Mouse (Mus musculus) heart, adult 2 months (tissue): ENCODE measurements around the gene Ppm1h.

Experiments
- CTCF ChIP-seq: fragments of 200-600 bp; IDR thresholded peaks from 2 replicates; pipeline ENCODE4 v1.8.1; 2022; ENCODE audit warnings: antibody characterized with exemption, mild to moderate bottlenecking, moderate library complexity
- POLR2A ChIP-seq: fragments of 200-500 bp; IDR thresholded peaks from 2 replicates; pipeline ENCODE4 v1.6.1; 2011; ENCODE audit warnings: mild to moderate bottlenecking, low read depth, low read length, control low read depth; ENCODE audit not compliant: insufficient read depth

- TF ChIP-seq CTCF (no peak), POLR2A (no peak)
Measured at GRCm38 (mm10) chr10:122789648-122790170, 111.1 kb downstream of the Ppm1h start.
